Mouse (Mus musculus): ENCODE data around the gene Dnaja2.

DNA sequence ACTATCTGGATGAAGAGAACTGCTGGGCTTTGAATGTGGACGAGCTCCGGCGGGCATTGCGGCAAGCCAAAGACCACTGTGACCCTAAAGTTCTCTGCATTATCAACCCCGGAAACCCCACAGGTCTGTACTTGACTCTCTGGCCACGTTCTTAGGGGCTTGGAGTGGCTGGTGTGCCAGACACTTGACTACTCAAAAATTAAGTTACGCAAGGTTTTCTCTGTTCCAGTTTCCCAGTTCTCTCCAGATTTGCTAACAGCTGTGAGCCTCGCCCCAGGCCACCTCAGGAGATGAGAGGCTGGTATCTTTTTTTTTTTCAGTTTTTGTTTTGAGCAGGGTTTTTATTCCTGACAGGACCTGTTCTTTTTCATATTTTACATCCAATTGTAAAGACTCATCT lies 42.9 kb downstream of the Dnaja2 start:
- no peak for TF ChIP-seq EP300 (IDR thresholded peaks at IDR 0.05; ENCODE audit: insufficient read depth, low read depth, low read length)
- TF ChIP-seq POLR2A (IDR thresholded peaks at IDR 0.05; ENCODE audit: insufficient read depth, low read depth, low read length) = no peak
